Mouse (Mus musculus) left cerebral cortex, postnatal 25 days (tissue): ENCODE measurements at regions not wholly inside any gene's neighbourhood (a gene's known extent, or its start where the extent isn't known, plus 50 kb on each side); places are given as distances from the start of the nearest gene placed in this dataset.

Experiments used
- DNase-seq, 2 experiments: peaks; one replicate each; pipeline ENCODE4 v3.0.0; 2022; ENCODE audit warnings: low spot score in 2 of 2, mixed read lengths in 1 of 2
- intact Hi-C: fragments of 180-260 bp; cut with DNase I; formaldehyde crosslinking; loops from one replicate; pipeline ENCODE4 v1.15.1; 2025

DNA sequence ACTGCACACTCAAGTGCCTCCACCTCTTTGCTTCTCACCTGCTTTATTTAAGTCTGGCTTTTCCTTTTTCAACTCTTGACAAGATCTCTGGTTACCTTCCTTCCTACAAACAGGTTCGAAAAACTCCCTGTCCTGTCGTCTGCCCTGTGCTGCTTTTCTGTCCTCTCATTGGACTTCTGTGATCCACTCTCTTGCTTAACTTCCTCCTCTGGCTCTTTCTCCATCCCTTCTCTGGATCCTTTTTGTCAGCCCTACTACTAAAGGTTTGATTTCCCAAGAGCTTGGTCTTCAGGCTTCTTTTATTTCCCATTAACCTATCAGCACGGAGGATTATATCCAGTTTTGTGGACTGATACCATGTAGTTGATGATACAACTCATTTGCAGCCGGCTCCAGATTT is 149.8 kb downstream of the Satb1 start:
- DNase-seq: no peak
- intact Hi-C loops: no loop called here

DNA sequence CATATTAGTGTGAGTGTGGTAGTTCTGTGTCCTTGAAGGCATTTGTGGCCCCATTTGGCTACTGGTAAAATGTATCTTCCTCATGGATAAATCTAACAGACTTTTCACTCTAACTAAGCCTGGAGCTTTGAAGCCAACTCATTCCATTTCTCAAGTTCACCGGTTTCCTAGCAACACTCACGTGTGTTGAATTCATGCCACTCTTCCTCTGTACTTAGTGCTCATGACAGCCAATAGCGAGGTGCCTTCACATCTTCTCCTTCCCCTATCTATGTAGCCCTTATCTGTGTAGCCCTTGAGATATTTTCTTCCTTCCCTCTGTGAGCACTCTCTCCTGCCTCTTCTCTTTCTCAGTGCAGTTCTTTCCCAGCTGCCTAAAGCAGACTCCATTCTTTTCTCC is 150.7 kb downstream of the Satb1 start:
- intact Hi-C loops: no loop called here
- peak in 1 of 2 experiments; percentile 51 for DNase-seq

DNA sequence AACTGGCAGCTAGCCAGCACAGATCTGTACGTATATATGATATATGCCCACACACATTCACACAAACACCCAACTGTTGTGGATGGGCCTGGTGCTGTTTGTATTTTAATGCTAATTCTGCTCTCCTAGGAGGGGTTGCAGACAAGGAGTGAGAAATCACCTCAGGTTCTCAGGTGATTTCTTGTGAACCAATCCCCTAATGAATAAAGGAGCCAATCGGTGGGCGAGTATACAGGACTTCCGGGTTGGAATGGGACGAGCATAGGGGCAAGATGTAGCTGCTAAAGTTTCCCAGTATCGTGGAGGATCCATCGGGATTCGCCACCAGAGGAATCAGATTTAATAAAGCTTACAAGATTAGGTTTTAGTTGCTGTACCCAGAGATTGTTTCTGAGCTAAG is 155.6 kb downstream of the Satb1 start:
- no peak for DNase-seq
- intact Hi-C loops: no loop called here

GRCm38 (mm10) chr17:51658408-51658807 is 174.7 kb downstream of the Satb1 start:
- intact Hi-C loops: no loop called here
- DNase-seq: no peak

DNA sequence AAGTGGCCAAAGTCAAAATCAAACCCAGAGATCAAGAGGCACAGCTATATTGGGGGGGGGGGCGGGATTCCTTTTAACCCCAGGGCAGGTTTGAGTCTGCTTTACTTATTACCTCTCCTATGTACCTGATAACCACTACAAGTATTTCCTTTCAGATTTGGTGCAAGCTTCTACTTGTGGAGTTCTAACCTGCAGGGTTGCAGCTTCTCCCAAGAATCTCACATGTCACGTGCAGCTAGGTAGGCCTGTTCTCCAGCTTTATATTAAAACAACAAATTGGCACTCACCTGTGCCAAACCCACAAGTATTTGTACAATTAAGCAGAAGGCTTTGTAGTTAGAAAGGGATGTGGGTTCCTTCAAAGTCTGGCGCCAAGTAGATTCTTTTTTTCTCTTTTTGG is 179.2 kb downstream of the Satb1 start:
- intact Hi-C loops: no loop called here
- no peak for DNase-seq

DNA sequence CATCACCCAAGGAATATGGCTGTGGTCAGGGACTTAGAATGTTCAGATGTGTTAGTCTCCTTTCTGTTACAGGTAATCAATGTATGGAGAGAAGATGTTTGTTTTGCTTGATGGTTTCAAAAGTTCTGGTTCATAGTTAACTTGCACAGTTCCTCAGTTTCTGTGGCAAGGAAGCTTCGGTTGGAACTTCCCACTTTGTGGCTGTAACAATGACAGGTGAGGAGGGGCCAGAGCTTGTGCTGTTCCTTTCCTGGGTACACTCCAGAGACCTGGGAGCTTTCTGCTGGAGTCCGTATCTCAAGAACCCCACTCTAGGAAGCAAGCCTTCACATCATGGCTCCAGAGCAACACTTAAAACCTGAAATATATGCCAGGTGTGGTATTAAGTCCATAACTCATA is 181.2 kb downstream of the Satb1 start:
- intact Hi-C loops: no loop called here
- DNase-seq: no peak

DNA sequence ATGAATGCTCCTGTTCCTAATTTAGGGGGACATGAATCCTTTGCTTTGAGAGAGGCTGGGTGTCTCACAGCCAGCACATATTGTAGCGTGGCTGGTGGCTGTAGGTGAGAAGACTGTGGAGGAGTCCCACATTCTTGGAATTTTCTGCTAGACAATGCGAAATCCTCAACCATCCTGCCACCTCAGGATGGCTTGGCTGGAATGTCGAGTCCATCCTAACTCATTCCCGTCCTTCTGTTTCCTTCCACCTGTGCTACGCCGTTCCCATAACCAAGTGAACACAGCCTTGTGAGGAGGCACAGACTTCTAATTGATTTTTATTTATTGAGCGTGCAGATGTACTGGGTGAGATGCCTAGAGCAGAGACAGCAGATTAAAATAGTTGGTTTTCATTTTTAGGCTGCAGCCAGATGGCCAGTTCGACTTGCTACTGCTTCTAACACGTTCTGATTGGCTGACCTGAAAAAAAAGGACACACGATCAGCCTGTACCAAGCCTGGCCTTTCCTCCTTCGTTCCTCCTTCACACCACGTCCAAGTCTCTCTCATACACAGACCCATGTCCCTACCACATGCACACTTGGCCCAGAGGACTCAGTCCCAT is 183.8 kb downstream of the Satb1 start:
- peak; percentile 32 to 80 for DNase-seq
- intact Hi-C loops: loop anchor here (1.0 to 5.0 kb wide), 2 partner anchors 92 to 113 kb away; no protein-coding TSS in a partner anchor

- intact Hi-C loops: loop anchor here (5.0 kb wide), 1 partner anchor 116 kb away; no protein-coding TSS in a partner anchor
- DNase-seq: no peak
Measured at GRCm38 (mm10) chr17:51646416-51646815, 186.7 kb downstream of the Satb1 start.

DNA sequence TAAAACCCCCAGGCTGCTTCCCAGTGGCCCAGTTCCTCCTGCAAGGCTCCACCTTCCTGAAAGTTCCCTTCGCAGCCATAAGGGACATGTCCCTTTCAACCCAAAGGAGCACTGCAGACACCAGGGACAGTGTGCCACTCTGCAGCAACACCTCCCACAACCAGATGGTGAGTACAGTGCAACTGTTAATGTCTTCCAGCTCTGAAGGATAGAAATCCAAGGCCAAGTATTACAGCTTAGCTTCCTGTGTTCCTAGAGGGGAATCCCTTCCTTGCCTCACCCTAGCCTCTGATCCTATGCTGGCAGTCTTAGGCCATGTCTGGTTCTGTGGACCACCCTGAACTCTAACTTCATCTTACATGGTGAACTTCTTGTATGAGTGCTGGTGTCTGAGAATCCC is 187.2 kb downstream of the Satb1 start:
- DNase-seq: peak in 1 of 2 experiments; percentile 72
- intact Hi-C loops: loop anchor here (5.0 kb wide), 1 partner anchor 116 kb away; no protein-coding TSS in a partner anchor

DNA sequence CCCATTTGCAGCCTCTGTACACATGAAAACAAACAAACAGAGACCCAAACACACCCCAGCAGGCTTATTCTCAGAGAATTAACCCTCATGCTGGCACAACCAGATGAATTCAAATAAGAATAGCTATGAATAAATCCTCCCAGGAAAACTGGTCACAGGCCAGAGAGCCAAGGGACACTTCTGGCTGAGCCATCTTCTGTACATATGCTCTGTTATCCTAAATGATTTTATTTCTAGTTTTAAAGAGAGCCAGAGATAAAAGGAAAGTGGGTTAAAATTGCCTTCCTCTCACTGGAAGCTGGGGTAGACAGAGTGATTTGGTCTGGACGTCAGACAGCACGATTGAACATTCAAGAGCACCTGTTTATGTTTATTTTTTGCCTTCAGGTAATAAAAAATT is 190.4 kb downstream of the Satb1 start:
- DNase-seq: peak in 1 of 2 experiments; percentile 57
- intact Hi-C loops: no loop called here

DNA sequence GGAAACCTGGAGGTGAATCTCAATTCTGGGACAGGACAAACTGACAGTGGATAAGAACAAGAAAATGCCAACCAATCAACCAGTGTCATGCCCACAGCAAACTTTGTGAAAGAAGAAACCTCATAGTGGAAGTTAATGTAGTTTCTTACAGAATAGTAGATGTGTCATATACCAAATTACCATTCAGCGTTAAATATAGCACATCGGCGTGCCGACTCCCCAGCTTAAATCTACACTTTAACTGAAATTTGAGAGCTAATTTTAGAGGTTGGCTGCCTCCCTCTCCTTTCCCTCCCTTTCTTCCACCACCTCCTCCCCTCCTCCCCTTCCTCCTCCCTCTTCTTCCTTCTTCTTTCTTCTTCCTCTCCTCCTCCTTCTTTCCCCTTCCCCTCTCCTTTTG is 197.2 kb downstream of the Satb1 start:
- intact Hi-C loops: no loop called here
- peak in 1 of 2 experiments; percentile 77 for DNase-seq

DNA sequence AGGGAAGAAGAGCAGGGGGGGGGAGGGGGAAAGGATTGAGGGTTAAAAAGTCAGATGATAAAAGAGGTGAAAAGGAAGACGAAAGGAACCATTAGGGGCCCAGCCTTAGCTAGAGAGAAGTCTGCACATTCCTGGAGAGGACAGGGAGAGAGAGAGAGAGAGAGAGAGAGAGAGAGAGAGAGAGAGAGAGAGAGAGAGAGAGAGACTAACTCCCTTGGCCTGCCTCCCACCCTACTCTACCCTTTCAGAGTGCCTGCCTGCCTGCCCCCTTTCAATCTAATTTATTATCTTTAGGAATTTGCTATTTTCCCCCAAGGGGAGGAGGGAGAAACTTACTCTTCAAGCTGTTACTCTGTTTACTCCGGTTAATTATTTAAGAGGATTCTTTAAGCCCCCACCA is 201.5 kb downstream of the Satb1 start:
- DNase-seq: no peak
- intact Hi-C loops: no loop called here

GRCm38 (mm10) chr17:51620528-51620927 is 212.6 kb downstream of the Satb1 start:
- DNase-seq: no peak
- intact Hi-C loops: no loop called here

DNA sequence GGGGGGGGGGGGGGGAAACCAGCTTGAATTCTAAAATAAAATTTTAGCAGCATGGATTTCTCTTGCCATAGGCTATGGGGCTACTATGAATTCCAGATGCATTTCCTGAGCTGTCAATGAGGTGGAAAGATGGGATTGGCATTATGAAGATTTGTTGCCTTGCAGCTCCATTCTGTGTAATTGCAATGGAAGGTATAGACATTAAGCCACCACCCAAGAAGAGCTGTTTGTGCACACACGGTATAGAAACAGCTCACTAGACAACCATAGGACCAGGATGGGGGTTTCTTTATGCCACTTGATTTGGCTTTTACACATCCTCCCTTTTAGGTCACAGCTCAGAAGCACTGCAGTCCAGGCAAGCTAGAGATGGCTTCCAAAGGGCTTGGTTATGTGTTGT is 247.8 kb downstream of the Satb1 start:
- DNase-seq: no peak
- intact Hi-C loops: no loop called here

DNA sequence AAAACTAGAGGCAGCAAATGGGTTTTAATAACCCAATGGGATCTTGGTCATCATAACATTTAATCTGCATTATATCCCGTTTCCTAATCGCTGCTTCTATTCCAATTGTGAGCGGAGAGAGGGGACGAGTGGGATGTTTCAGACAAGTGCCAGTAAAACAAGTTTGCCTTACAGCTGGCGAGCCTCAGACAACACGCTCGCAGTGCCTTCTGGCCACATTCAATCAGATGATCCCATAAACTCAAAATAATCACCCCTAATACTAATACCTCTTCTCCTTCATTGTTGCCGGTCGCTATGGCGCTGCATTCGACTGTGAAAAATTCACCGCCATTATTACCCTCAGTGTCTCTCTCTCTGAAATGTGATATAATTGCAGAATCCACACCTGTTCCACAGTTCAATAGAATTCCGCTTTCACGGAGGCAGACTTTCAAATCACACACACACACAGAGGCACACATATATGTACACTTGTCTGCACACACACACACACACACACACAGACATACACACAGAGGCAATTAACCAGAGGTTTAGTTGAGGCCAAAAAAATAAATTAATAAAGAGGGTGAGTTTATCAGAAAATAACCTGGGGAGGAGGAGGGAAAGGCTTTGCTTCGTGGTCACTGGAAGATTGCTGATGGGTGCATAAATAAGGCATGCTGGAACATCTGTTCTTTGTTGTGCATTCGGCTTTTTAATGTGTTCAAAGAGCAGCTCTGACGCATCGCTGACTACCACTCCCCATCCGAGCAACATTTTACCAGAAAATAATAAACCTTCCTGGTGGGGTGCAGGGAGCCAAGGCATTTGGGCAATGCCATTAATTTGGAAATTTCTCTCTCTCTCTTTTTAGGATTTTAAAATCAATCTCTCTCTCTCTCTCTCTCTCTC is 248.9 kb downstream of the Satb1 start:
- DNase-seq: no peak
- intact Hi-C loops: no loop called here

GRCm38 (mm10) chr17:51583277-51583676 is 249.8 kb downstream of the Satb1 start:
- intact Hi-C loops: no loop called here
- DNase-seq: peak in 1 of 2 experiments; percentile 70

DNA sequence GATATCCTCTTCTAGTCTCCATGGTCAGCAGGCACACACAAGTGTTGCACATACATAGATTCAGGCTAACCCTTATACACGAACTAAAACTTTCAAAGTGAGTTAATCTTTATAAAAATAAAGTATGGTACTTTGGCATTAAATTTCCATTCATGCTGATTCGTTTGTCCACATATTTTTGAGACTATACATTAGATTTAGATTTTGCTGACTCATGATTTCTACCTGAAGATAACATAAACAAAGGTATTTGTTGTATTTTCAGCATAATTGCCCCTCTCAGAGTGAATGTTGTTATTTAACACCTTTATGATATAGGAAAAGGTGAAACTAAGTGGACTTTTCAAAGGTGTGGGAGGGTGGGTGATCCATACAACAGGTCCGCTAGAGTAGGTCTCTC is 277.2 kb downstream of the Satb1 start:
- DNase-seq: no peak
- intact Hi-C loops: no loop called here

GRCm38 (mm10) chr17:51554446-51554845 is 278.6 kb downstream of the Satb1 start:
- intact Hi-C loops: no loop called here

DNA sequence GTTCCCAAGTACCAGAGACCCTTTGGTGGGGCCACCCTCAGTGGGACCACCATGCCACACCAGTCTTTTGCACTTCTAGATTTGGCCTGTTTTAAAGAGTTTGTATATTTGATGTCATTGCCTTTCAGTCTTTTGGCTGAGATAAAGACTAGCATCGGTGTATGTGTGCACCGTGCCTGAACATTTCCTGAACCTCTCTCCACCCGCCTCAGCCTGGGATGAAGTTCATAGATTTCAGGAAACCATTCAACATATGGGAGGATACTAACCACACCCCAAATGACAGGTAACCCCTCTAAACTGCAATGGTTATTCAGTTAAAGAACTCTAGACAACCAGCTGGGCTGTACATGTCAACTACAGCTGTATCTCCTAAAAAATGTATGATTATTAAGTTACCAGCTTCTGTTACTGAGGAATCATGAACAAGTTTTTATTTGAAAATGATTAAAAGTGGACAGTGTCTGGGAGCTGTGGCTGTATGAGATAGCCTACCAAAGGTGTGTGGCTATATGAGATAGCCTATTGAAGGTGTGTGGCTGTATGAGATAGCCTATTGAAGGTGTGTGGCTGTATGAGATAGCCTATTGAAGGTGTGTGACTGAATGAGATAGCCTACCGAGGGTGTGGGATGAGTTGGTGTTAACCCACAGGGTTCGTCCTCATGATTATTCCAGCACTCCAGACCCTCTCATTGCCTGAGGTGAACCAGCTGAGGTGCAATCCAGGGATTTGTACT is 280.6 kb downstream of the Satb1 start:
- DNase-seq: no peak
- intact Hi-C loops: no loop called here

More at GRCm38 (mm10) chr17:51554446-51554845, 278.6 kb downstream of the Satb1 start:
- no peak for DNase-seq

DNA sequence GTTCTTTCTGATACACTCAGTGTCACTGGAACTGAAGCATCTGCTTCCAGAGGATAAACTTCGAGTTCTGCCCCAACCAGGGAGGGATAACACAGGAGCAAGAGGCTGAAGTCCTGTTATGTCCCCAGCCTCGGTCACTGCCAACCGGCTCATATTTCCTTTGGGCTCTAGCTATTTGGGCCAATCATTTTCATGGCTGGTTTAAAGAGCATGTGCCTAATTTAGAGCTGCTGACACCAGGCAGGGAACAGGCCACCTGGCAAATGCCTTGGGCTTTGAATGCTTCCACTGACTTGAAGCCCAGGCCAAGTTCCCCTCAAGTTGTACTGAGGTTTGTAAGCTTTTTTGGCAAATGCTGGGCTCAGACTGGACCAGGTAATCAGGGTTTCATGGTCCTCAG is 286.1 kb downstream of the Satb1 start:
- intact Hi-C loops: no loop called here

More for the DNA sequence above, 286.1 kb downstream of the Satb1 start:
- no peak for DNase-seq
